Mouse (Mus musculus) stomach, embryonic 15.5 days (tissue): Measurements from ENCODE around the gene Ap2a1. TPM values are rescaled to one million over a fixed set of nuclear protein-coding genes. Genes with fewer than 3 reads are reported as not detected.
"Not testable (repeated sequence)": the region's sequence is repeated elsewhere in the genome, so short reads cannot be mapped to it uniquely, and the experiment has no call there.

ENCODE experiments used
- ATAC-seq: fragments of 200-750 bp; cut with Nextera tagmentation; 2 replicates; pipeline ENCODE4 v1.8.0; 2017; ENCODE audit warnings: low read depth, moderate number of reproducible peaks, moderate TSS enrichment; ENCODE audit not compliant: insufficient read depth, low FRiP score
- H3K27ac ChIP-seq: fragments of 300-500 bp; sonication (generic); 2 replicates; pipeline ENCODE4 v1.5.1; 2015; ENCODE audit warnings: mild to moderate bottlenecking, inconsistent platforms
- H3K27me3 ChIP-seq: fragments of 300-500 bp; sonication (generic); replicated peaks from 2 replicates; pipeline ENCODE4 v1.6.1; 2015; ENCODE audit warnings: inconsistent platforms
- H3K36me3 ChIP-seq: fragments of 300-500 bp; sonication (generic); 2 replicates; pipeline ENCODE4 v1.6.1; 2015; ENCODE audit warnings: inconsistent platforms
- H3K4me1 ChIP-seq: fragments of 300-500 bp; sonication (generic); 2 replicates; pipeline ENCODE4 v1.6.1; 2015; ENCODE audit warnings: inconsistent platforms
- H3K4me2 ChIP-seq: fragments of 300-500 bp; sonication (generic); 2 replicates; pipeline ENCODE4 v1.6.1; 2015; ENCODE audit warnings: mild to moderate bottlenecking, inconsistent platforms
- H3K4me3 ChIP-seq: fragments of 300-500 bp; sonication (generic); replicated peaks from 2 replicates; pipeline ENCODE4 v1.5.1; 2015; ENCODE audit warnings: inconsistent platforms
- H3K9ac ChIP-seq: fragments of 300-500 bp; sonication (generic); 2 replicates; pipeline ENCODE4 v1.6.1; 2015; ENCODE audit warnings: inconsistent platforms
- H3K9me3 ChIP-seq: fragments of 300-500 bp; sonication (generic); 2 replicates; pipeline ENCODE4 v1.6.1; 2016; ENCODE audit warnings: inconsistent platforms
- WGBS: fragments of 180-500 bp; shearing (Covaris S2); methylation state at CpG from one replicate; pipeline ENCODE4 v1.1.7; 2015; 5-methylcytosine and 5-hydroxymethylcytosine counted together
- polyA plus RNA-seq: library from polyadenylated mRNA; unstranded; fragments of >200 nt; fragmentation: Nextera tagmentation; extraction: Ambion mirVana; gene quantifications from 2 replicates; pipeline ENCODE4 v1.2.1, GENCODE M21; 2015

Gene Ap2a1
- polyA plus RNA-seq, 1 experiment from 2014 or later, result 61.6 TPM

DNA sequence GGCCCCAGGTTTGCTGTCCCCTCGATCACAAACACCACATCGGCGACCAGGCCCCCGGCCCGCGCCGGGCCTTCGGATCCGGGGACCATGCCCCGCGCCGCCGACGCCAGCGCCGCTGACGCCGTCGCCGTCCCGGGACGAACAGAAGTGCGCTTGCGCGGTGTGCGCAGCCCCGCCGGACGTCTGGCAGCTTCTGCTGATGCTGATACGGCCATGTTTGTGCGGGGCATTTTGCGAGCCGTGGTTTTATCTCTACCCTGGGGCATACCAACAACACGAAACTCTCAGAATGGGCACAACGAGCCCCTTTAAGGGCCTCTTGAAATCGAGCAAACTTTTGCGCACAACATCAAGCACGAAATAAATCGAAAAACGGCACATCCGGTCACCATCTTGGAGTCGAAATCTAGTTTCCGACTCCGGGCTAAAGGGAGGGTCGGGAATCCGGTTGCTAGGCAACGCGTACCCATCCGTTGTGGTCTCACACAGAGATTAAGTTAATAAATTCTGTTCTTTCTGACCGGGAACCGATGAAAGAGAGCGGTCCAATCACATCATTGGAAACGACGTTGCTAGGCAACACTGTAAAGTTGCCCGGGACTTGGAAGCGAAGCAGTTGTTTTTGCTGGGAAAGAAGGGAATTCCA lies 36.9 kb downstream of the Ap2a1 start, which contains the start of gene Med25:
Med25 (minus strand) TSS at position 437 of the 646 bp plus-strand sequence.
- Histone ChIP-seq H3K27ac (peak within 1 kb of the TSS; percentile 99), H3K4me3 (peak within 1 kb of the TSS; percentile 75), H3K36me3 (peaks cover 9% of the 10 kb centered on the region; the same call in 1 of the 2 replicates), H3K27me3 (no peaks in the 10 kb centered on the region), H3K4me1 (peaks cover 33% of the 10 kb centered on the region), H3K9ac (peak within 1 kb of the TSS; percentile 83), H3K9me3 (no peaks in the 10 kb centered on the region), H3K4me2 (peak within 1 kb of the TSS; percentile 72)
- WGBS, result under 1% methylated on average over 56 of the region's 56 CpGs
- peak; percentile 74 for ATAC-seq

- 0 out of 2 replicates have a peak overlapping the region, but pooled peaks have one; percentile 99 for H3K27ac ChIP-seq
- 22% methylated on average over 6 of the region's 6 CpGs for WGBS
- no peaks in the 10 kb centered on the region for H3K9me3 ChIP-seq
- H3K27me3 ChIP-seq, result no peaks in the 10 kb centered on the region
- peak overlapping the region; percentile 83 for H3K9ac ChIP-seq
- H3K36me3 ChIP-seq, result peaks cover 9% of the 10 kb centered on the region; the same call in 1 of the 2 replicates
- peak overlapping the region; percentile 75 for H3K4me3 ChIP-seq
- no peak for ATAC-seq
- H3K4me2 ChIP-seq, result peak overlapping the region; percentile 72
- peaks cover 25% of the 10 kb centered on the region for H3K4me1 ChIP-seq
These were observed 37.7 kb downstream of the Ap2a1 start for GRCm38 (mm10) chr7:44891611-44892010.

DNA sequence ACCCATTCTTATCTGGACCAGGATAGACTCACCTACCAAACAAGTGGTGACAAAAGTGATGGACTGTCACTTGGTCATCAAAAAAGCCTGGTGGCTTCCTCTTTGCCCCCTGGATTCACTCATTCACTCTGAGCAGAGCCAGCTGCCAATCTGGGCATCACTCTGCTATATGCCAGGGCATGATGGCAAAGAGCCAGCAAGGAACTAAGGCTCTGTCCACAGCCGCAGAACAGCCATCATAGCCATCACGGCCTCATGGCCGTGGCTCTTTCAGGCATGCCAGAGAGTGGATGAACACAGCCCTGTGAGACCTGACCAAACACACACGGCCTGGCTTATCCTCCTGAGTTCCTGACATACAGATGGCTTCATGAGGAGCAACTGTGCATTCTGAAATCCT lies 38.6 kb downstream of the Ap2a1 start:
- H3K4me3 ChIP-seq, result peak overlapping the region; percentile 75; the same call in 1 of the 2 replicates
- peak overlapping the region; percentile 72 for H3K4me2 ChIP-seq
- peaks cover 23% of the 10 kb centered on the region for H3K4me1 ChIP-seq
- no peak overlapping the region for H3K27ac ChIP-seq
- WGBS, result 83% methylated on average over 4 of the region's 4 CpGs
- peaks cover 11% of the 10 kb centered on the region; the same call in 1 of the 2 replicates for H3K36me3 ChIP-seq
- no peaks in the 10 kb centered on the region for H3K27me3 ChIP-seq
- ATAC-seq, result no peak
- H3K9ac ChIP-seq, result no peak overlapping the region
- H3K9me3 ChIP-seq, result no peaks in the 10 kb centered on the region

- H3K4me3 ChIP-seq, result no peak overlapping the region
- no peak for ATAC-seq
- H3K9ac ChIP-seq, result no peak overlapping the region
- 76% methylated on average over 7 of the region's 7 CpGs for WGBS
- no peaks in the 10 kb centered on the region for H3K27me3 ChIP-seq
- H3K4me1 ChIP-seq, result peaks cover 20% of the 10 kb centered on the region
- H3K27ac ChIP-seq, result no peak overlapping the region
- H3K9me3 ChIP-seq, result no peaks in the 10 kb centered on the region
- H3K36me3 ChIP-seq, result peaks cover 14% of the 10 kb centered on the region; the same call in 1 of the 2 replicates
- peak overlapping the region; percentile 72; the same call in 1 of the 2 replicates for H3K4me2 ChIP-seq
These were observed 39.1 kb downstream of the Ap2a1 start for GRCm38 (mm10) chr7:44890180-44890579.

DNA sequence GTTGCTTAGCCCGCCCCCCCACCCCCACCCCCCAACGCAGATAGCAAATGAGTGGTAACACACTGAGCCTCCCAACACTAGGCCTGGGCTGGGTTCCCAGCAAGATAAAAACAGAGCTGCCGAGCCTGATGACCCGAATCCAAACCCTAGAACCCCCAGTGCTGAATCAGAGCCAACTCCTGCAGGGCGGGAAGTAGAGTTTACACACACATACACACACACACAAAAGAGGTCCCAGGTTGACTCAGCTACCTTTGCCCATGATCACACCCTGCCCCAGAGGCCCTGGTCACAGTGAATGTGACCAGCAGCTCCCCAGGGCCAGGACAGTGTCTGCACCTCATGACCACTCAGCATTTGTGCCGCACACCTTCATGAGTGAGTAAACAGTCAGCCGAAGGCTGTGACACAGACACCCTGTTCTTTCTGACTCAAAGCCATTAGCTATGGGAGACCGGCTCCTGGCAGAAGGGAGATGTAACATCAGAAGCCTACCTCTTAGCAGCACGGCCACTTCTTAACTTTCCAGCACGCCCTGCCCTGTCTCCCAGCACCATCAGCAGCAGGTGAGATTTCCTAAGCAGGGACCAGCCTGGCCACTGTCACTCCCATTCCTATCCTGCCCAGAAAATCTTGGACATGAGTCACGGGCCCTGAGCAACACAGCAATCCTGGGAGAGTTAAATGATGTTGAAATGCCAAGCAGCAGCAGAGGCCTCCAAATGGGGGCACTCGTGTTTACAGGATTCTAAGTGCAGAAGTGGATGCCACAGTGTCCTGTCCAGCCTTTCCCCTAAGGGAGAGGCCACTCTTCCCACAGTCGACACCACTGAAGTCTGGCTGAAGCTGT lies 40.8 kb downstream of the Ap2a1 start:
- Histone ChIP-seq H3K4me3 (no peak overlapping the region), H3K27me3 (no peaks in the 10 kb centered on the region), H3K4me2 (no peak overlapping the region), H3K36me3 (peaks cover 28% of the 10 kb centered on the region), H3K27ac (no peak overlapping the region; the same call in 1 of the 2 replicates), H3K4me1 (peaks cover 18% of the 10 kb centered on the region), H3K9me3 (no peaks in the 10 kb centered on the region), H3K9ac (no peak overlapping the region)
- 84% methylated on average over 13 of the region's 13 CpGs for WGBS
- ATAC-seq, result 0 out of 2 replicates have a peak, but pooled peaks have one; percentile 1

DNA sequence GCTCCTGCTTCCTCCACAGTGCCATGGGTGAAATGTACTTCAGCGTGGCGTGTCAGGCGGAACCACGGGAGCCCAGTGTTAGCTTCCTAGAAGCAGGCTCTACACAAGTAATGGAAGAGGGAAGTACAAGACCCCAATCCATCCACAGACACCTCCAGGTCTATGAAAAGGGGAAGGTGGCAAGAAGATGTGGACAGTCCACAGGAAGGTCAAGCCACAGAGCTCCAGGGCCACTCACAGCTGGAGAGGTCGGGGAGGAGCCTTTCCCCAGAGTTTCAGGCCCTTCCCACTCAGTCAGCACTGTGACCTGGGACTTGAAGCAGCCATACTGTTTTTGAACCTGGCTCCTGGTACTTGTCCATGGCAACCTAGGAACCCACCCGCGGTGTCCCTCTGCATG lies 42.3 kb downstream of the Ap2a1 start:
- Histone ChIP-seq H3K4me3 (no peak overlapping the region), H3K27me3 (no peaks in the 10 kb centered on the region), H3K36me3 (peaks cover 40% of the 10 kb centered on the region), H3K9ac (no peak overlapping the region), H3K4me2 (no peak overlapping the region), H3K9me3 (no peaks in the 10 kb centered on the region), H3K4me1 (peaks cover 14% of the 10 kb centered on the region), H3K27ac (no peak overlapping the region)
- no peak for ATAC-seq
- WGBS, result 85% methylated on average over 7 of the region's 7 CpGs

DNA sequence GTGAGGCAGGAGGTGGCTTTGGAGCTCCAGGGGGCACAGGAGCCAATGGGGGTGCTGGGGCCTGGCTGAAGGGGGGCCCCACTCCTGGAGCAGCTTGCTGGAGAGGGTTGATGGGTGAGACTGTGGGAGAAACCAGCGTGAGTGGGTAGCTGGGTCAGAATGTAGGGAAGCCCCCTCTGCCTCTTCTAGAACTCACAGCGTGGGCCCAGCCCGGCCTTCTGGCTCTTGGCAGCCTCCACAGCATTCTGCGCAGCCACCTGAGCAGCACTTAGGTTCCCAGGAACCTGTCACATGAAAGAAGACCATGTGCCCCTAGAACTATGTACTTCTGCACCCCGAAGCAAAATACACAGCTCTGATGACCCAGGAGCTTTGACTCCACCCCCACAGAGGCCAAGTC lies 44.7 kb downstream of the Ap2a1 start:
- no peaks in the 10 kb centered on the region for H3K9me3 ChIP-seq
- peaks cover 63% of the 10 kb centered on the region for H3K36me3 ChIP-seq
- H3K27me3 ChIP-seq, result no peaks in the 10 kb centered on the region
- no peak for ATAC-seq
- H3K9ac ChIP-seq, result no peak overlapping the region
- no peak overlapping the region for H3K4me2 ChIP-seq
- 95% methylated on average over 5 of the region's 5 CpGs for WGBS
- no peak overlapping the region for H3K4me3 ChIP-seq
- no peak overlapping the region for H3K27ac ChIP-seq
- no peaks in the 10 kb centered on the region for H3K4me1 ChIP-seq

DNA sequence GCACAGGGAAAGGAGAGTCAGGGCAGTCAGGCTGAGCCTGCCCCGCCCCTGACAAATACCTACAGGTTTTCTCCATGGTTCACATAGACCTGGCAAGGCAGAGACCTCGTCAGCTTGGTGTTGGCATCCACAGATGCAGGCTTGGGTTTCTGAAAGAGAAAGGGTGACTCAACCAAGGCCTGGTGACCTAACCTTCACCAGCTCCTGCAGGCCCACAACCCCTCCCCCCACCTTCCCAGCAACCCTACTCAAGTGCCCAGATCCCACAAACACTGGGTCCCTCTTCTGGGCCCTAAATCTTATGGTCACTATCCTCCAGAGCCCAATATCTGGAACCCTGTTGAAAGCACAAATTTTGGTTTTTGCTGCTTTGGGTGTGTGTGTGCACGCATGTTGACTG lies 46.3 kb downstream of the Ap2a1 start:
- no peak for ATAC-seq
- Histone ChIP-seq H3K27ac (no peak overlapping the region), H3K36me3 (peaks cover 66% of the 10 kb centered on the region), H3K4me2 (no peak overlapping the region), H3K27me3 (no peaks in the 10 kb centered on the region), H3K4me3 (no peak overlapping the region), H3K9ac (no peak overlapping the region), H3K9me3 (no peaks in the 10 kb centered on the region), H3K4me1 (no peaks in the 10 kb centered on the region)
- 96% methylated on average over 3 of the region's 3 CpGs for WGBS

DNA sequence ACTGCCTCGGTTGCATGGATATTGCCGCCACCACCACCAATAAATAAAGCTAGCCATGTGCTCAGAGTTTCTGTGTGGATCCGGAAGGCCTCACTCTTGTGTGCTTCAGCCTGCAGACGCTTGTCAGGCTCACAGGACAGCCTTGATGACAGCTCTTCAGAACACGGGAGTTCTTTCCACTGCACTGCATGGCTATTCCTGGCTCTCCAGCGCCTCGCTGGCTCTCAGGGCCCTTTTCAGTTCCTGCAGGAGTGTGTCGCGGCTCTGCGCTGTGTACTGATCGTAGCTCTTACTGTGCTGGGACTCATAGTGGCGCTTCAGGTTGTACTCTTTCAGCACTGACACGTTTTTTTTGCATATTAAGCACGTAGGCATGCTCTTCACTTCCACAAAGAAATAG lies 51.5 kb downstream of the Ap2a1 start:
- Histone ChIP-seq H3K27ac (no peak overlapping the region), H3K4me3 (no peak overlapping the region), H3K4me2 (no peak overlapping the region), H3K9me3 (no peaks in the 10 kb centered on the region), H3K36me3 (peaks cover 48% of the 10 kb centered on the region), H3K9ac (no peak overlapping the region), H3K27me3 (no peaks in the 10 kb centered on the region), H3K4me1 (0 out of 2 replicates have a peak, but pooled peaks cover 6% of the 10 kb centered on the region)
- ATAC-seq, result no peak
- WGBS, result 87% methylated on average over 14 of the region's 14 CpGs

- H3K36me3 ChIP-seq, H3K9me3 ChIP-seq, ATAC-seq, H3K4me2 ChIP-seq, H3K27ac ChIP-seq, H3K4me3 ChIP-seq, H3K27me3 ChIP-seq, H3K9ac ChIP-seq: not testable (repeated sequence)
- WGBS, result 92% methylated on average over 2 of the region's 2 CpGs
- peaks cover 28% of the 10 kb centered on the region for H3K4me1 ChIP-seq
These were observed 57.5 kb downstream of the Ap2a1 start for GRCm38 (mm10) chr7:44871774-44872173.

- 85% methylated on average over 1 of the region's 1 CpGs for WGBS
- Histone ChIP-seq H3K27ac (no peak overlapping the region), H3K36me3 (no peaks in the 10 kb centered on the region)
These were observed 58.1 kb downstream of the Ap2a1 start for GRCm38 (mm10) chr7:44871181-44871580.

DNA sequence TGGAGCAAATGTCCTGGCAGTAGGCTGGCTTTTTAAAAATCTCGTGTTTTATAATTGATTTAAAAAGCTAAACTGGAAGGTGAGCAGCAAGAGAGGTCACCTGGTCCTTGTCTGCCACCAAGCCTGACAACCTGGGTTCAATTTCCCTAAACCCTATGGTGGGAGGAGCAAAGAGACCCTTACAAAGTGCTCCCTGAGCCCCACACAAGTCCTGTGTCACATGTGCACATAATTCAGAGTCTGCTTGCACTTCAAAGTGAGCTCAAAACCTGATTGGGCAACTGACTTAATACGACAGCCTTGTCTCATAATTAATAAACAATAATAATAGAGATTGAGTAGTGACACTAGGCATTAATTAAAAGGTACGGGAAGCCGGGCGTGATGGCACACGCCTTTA lies 58.7 kb downstream of the Ap2a1 start:
- no peaks in the 10 kb centered on the region for H3K36me3 ChIP-seq
- ATAC-seq, result no peak
- peaks cover 40% of the 10 kb centered on the region for H3K4me1 ChIP-seq
- H3K4me2 ChIP-seq, result peak overlapping the region; percentile 81
- peak overlapping the region; percentile 100 for H3K27ac ChIP-seq
- H3K9ac ChIP-seq, result no peak overlapping the region
- no peaks in the 10 kb centered on the region for H3K27me3 ChIP-seq
- WGBS, result 77% methylated on average over 6 of the region's 6 CpGs
- peak overlapping the region; percentile 97 for H3K4me3 ChIP-seq
- H3K9me3 ChIP-seq, result no peaks in the 10 kb centered on the region

More at GRCm38 (mm10) chr7:44871181-44871580, 58.1 kb downstream of the Ap2a1 start:
- H3K4me2 ChIP-seq, result no peak overlapping the region
- H3K27me3 ChIP-seq, result no peaks in the 10 kb centered on the region
- peaks cover 34% of the 10 kb centered on the region for H3K4me1 ChIP-seq
- no peaks in the 10 kb centered on the region for H3K9me3 ChIP-seq
- H3K4me3 ChIP-seq, result no peak overlapping the region
- ATAC-seq, result no peak
- no peak overlapping the region for H3K9ac ChIP-seq
